Comparison of ENCODE assay signal across 9 mouse cellular contexts in genomic region chr4:98254856-98255853, GRCm38 (mm10).
DNase-seq lines count a peak whose midpoint lies in the region; ATAC-seq lines count a peak whose summit lies in the region.
"Had no signal": no experiment of that assay in that cellular context is flagged by ENCODE, and none has a peak within 500 bp of the region (broad histone marks: within the 10 kb centered on the region; RNA-seq: fewer than 3 reads in every experiment).

No protein-coding gene starts in this region.

- peak; percentile 37 for DNase-seq in heart, postnatal 4 days
- DNase-seq in CD8-positive naive resting alpha-beta T cell, adult 2 months (ENCODE audit: low read depth in 2 of 2, low spot score in 2 of 2) = peak; percentile 7 to 33
- DNase-seq in adrenal gland, postnatal 25 days = peak; percentile 34
- peak; percentile 26 for DNase-seq in embryonic facial prominence, embryonic 14.5 days (ENCODE audit: low spot score)
- peak; percentile 61 for DNase-seq in limb, embryonic 10.5 days (ENCODE audit: low spot score)
- DNase-seq in retina, postnatal 1 day = peak; percentile 74
- DNase-seq in urinary bladder, postnatal 25 days (ENCODE audit: low spot score) = no peak

- no peak overlapping the region for H3K4me3 ChIP-seq in heart, embryonic 12.5 days
- no peak overlapping the region for H3K4me3 ChIP-seq in embryonic facial prominence, embryonic 14.5 days (ENCODE audit: low read depth, low read length)
- H3K4me3 ChIP-seq in limb, embryonic 10.5 days = no peak overlapping the region
- H3K4me3 ChIP-seq: neural tube, embryonic 13.5 days had no signal

- H3K27ac ChIP-seq in heart, embryonic 12.5 days (ENCODE audit: poor library complexity, severe bottlenecking) = no peak overlapping the region
- no peak overlapping the region for H3K27ac ChIP-seq in embryonic facial prominence, embryonic 14.5 days (replicated peaks; ENCODE audit: low read depth, low read length)
- no peak overlapping the region for H3K27ac ChIP-seq in limb, embryonic 10.5 days
- H3K27ac ChIP-seq: neural tube, embryonic 13.5 days had no signal

- no peaks in the 10 kb centered on the region for H3K4me1 ChIP-seq in heart, embryonic 12.5 days (replicated peaks)
- H3K4me1 ChIP-seq in embryonic facial prominence, embryonic 14.5 days (ENCODE audit: control insufficient read depth, insufficient read depth, low read length) = no peaks in the 10 kb centered on the region
- H3K4me1 ChIP-seq in limb, embryonic 10.5 days = no peaks in the 10 kb centered on the region
- H3K4me1 ChIP-seq: neural tube, embryonic 13.5 days had no signal

- no peak overlapping the region for H3K9ac ChIP-seq in heart, embryonic 12.5 days
- no peak overlapping the region for H3K9ac ChIP-seq in embryonic facial prominence, embryonic 14.5 days (ENCODE audit: low read depth, low read length)
- H3K9ac ChIP-seq: neural tube, embryonic 13.5 days had no signal

- ATAC-seq in heart, embryonic 12.5 days (ENCODE audit: insufficient number of reproducible peaks, low FRiP score) = no peak
- no peak for ATAC-seq in embryonic facial prominence, embryonic 14.5 days (ENCODE audit: low read depth)

- H3K4me2 ChIP-seq in heart, embryonic 12.5 days = no peak overlapping the region
- no peak overlapping the region for H3K4me2 ChIP-seq in embryonic facial prominence, embryonic 14.5 days (ENCODE audit: low read depth, low read length)
- H3K4me2 ChIP-seq: neural tube, embryonic 13.5 days had no signal

- 0 out of 2 replicates have a peak, but pooled peaks cover 3% of the 10 kb centered on the region for H3K9me3 ChIP-seq in heart, embryonic 12.5 days (replicated peaks)
- H3K9me3 ChIP-seq in embryonic facial prominence, embryonic 14.5 days (ENCODE audit: control insufficient read depth, low read length) = no peaks in the 10 kb centered on the region
- H3K9me3 ChIP-seq in limb, embryonic 10.5 days (replicated peaks) = no peaks in the 10 kb centered on the region
- H3K9me3 ChIP-seq: neural tube, embryonic 13.5 days had no signal

- 61% methylated on average over 18 of the region's 18 CpGs for WGBS in heart, embryonic 12.5 days
- WGBS in embryonic facial prominence, embryonic 14.5 days = 55% methylated on average over 18 of the region's 18 CpGs
- WGBS in limb, embryonic 10.5 days = 56% methylated on average over 18 of the region's 18 CpGs

- no peaks in the 10 kb centered on the region for H3K27me3 ChIP-seq in heart, embryonic 12.5 days (replicated peaks)
- no peaks in the 10 kb centered on the region for H3K27me3 ChIP-seq in embryonic facial prominence, embryonic 14.5 days (replicated peaks; ENCODE audit: control insufficient read depth, insufficient read depth, low read length)
- no peaks in the 10 kb centered on the region for H3K27me3 ChIP-seq in limb, embryonic 10.5 days (ENCODE audit: low read depth, poor library complexity, severe bottlenecking)
- H3K27me3 ChIP-seq: neural tube, embryonic 13.5 days had no signal

- no peaks in the 10 kb centered on the region for H3K36me3 ChIP-seq in heart, embryonic 12.5 days
- H3K36me3 ChIP-seq in embryonic facial prominence, embryonic 14.5 days (ENCODE audit: control insufficient read depth, insufficient read depth, low read length) = no peaks in the 10 kb centered on the region
- H3K36me3 ChIP-seq in limb, embryonic 10.5 days = no peaks in the 10 kb centered on the region
- H3K36me3 ChIP-seq: neural tube, embryonic 13.5 days had no signal
